Mouse (Mus musculus): Measurements from ENCODE around the gene Ubr1. TPM values are rescaled to one million over a fixed set of nuclear protein-coding genes. Genes with fewer than 3 reads are reported as not detected.

The Ubr1 gene
- polyA plus RNA-seq, 1 experiment from 2014 or later: 39.1 TPM

DNA sequence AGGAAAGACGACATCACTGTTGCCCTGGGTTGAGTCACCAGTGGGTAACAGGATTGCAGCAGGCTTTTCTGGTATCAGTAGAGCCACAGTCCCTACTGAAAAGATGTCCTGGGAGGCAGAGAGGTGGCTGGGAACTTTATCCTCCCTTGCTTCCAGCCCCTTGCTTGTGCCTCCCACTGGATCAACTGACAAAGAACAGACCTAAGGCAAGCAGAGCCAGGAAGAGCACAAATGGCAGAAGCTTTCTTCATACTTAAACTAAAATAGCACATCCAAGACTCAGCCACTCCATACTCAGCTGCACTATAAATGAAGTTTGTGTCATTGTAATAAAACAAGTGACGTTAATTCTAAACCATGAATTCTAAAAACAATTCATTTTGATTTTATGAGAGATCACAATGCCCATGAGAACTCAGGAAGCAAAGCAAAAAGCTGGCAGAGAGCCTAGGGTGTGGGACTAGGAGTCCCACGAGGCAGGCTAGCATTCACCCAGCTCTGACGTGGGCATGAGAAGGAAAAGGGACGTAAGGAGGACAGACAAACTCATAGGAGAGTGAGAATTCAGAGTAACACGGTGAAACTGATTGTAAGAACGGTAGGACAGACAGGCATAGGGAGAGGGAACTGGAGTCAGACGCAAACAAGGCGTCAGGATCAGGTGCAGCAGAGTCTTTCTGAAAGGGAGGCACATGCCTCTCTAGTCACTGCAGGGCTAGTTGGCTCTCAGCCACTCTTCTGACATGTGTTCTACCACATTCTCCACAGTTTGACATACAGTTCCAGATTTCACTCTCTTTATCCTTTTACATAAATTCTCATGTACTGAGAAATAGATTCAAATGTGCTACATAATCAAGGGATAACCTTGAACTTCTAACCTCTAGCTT, 98.8 kb downstream of the Ubr1 start:
- Histone ChIP-seq H3K36me3 (ENCODE audit: control insufficient read depth, insufficient read depth) (peaks cover 16% of the 10 kb centered on the region), H3K27ac (ENCODE audit: low read length) (no peak overlapping the region; the same call in 1 of the 2 replicates), H3K27me3 (replicated peaks; ENCODE audit: control insufficient read depth, insufficient read depth, low read length) (no peaks in the 10 kb centered on the region), H3K9ac (replicated peaks; ENCODE audit: low read depth, low read length) (no peak overlapping the region), H3K9me3 (ENCODE audit: control insufficient read depth, low read length) (no peaks in the 10 kb centered on the region), H3K4me3 (replicated peaks; ENCODE audit: low read length) (no peak overlapping the region), H3K4me2 (ENCODE audit: low read length) (no peak overlapping the region), H3K4me1 (replicated peaks; ENCODE audit: control insufficient read depth, insufficient read depth, low read length) (no peaks in the 10 kb centered on the region; the same call in 1 of the 2 replicates)
- ATAC-seq: no peak
- 54% methylated on average over 9 of the region's 9 CpGs for WGBS

DNA sequence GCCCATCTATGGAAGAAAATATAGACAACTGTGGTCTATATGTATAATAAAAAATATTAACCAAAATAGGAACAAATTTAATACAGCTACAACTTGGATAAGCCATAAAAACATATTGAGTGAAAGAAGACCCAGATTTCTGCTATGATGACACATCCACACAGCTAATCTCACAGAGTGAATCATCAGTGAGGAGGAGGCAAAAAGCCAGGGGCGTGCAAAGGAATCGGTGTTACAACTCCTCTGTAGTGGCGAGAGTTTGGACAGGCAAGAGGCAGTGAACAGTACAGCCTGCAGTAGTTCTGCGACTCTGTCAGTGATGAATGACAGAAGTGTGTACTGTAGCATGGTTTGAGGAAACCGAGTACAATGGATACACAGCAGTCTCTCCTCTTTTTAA, 103.2 kb downstream of the Ubr1 start:
- Histone ChIP-seq H3K4me1 (replicated peaks; ENCODE audit: control insufficient read depth, insufficient read depth, low read length) (no peaks in the 10 kb centered on the region; the same call in 1 of the 2 replicates), H3K36me3 (ENCODE audit: control insufficient read depth, insufficient read depth) (peaks cover 23% of the 10 kb centered on the region), H3K9me3 (ENCODE audit: control insufficient read depth, low read length) (no peaks in the 10 kb centered on the region), H3K4me2 (ENCODE audit: low read length) (no peak overlapping the region), H3K9ac (replicated peaks; ENCODE audit: low read depth, low read length) (no peak overlapping the region), H3K4me3 (replicated peaks; ENCODE audit: low read length) (no peak overlapping the region), H3K27me3 (replicated peaks; ENCODE audit: control insufficient read depth, insufficient read depth, low read length) (no peaks in the 10 kb centered on the region), H3K27ac (ENCODE audit: low read length) (no peak overlapping the region)
- WGBS: 87% methylated on average over 5 of the region's 5 CpGs
- ATAC-seq: no peak

DNA sequence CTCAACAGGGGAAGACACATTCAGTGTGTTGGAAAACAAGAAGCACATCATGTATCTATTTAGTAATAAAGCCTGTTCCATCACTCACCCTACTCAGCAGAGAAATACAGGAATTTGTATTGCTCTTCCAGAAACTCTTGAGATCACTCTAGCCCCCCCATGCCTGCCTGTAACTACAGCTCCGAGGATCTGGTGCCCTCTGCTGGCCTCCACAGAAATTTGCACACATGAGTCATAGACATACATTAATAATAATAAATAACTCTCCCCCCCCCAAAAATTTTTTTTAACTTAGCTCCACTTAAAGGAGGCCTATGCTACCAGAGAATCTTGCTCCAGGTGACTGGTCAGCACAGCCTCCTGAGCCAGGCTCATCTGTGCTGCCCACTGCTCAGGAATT, 104.0 kb downstream of the Ubr1 start:
- Histone ChIP-seq H3K9me3 (ENCODE audit: control insufficient read depth, low read length) (no peaks in the 10 kb centered on the region), H3K4me1 (replicated peaks; ENCODE audit: control insufficient read depth, insufficient read depth, low read length) (no peaks in the 10 kb centered on the region; the same call in 1 of the 2 replicates), H3K36me3 (ENCODE audit: control insufficient read depth, insufficient read depth) (peaks cover 25% of the 10 kb centered on the region), H3K9ac (replicated peaks; ENCODE audit: low read depth, low read length) (no peak overlapping the region), H3K4me2 (ENCODE audit: low read length) (no peak overlapping the region), H3K27me3 (replicated peaks; ENCODE audit: control insufficient read depth, insufficient read depth, low read length) (no peaks in the 10 kb centered on the region), H3K27ac (ENCODE audit: low read length) (no peak overlapping the region), H3K4me3 (replicated peaks; ENCODE audit: low read length) (no peak overlapping the region)
- no peak for ATAC-seq
- WGBS: 25% methylated on average over 1 of the region's 1 CpGs

DNA sequence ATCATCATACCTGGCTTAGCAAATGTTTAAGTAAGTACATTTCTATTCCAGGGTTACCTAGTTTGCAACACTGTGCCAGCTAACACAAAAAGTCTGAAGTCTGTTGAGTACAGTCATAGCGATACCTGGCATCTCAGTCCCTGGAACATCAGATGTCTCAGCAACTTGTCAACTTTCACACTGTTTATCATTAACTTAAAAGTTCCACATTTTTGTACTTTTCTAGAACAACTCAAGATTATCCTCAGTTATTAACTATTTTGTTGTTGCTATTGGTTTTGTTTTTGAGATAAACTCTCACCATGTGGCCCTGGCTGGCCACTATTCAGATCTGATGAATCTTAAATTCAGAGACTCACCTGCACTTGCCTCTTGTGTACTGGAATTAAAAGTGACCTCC, 107.1 kb downstream of the Ubr1 start:
- no peak for ATAC-seq
- Histone ChIP-seq H3K27me3 (replicated peaks; ENCODE audit: control insufficient read depth, insufficient read depth, low read length) (no peaks in the 10 kb centered on the region), H3K9me3 (ENCODE audit: control insufficient read depth, low read length) (no peaks in the 10 kb centered on the region), H3K4me1 (replicated peaks; ENCODE audit: control insufficient read depth, insufficient read depth, low read length) (no peaks in the 10 kb centered on the region), H3K4me3 (replicated peaks; ENCODE audit: low read length) (no peak overlapping the region), H3K9ac (replicated peaks; ENCODE audit: low read depth, low read length) (no peak overlapping the region), H3K4me2 (ENCODE audit: low read length) (no peak overlapping the region), H3K36me3 (ENCODE audit: control insufficient read depth, insufficient read depth) (peaks cover 33% of the 10 kb centered on the region), H3K27ac (ENCODE audit: low read length) (no peak overlapping the region)
- 97% methylated on average over 1 of the region's 1 CpGs for WGBS

DNA sequence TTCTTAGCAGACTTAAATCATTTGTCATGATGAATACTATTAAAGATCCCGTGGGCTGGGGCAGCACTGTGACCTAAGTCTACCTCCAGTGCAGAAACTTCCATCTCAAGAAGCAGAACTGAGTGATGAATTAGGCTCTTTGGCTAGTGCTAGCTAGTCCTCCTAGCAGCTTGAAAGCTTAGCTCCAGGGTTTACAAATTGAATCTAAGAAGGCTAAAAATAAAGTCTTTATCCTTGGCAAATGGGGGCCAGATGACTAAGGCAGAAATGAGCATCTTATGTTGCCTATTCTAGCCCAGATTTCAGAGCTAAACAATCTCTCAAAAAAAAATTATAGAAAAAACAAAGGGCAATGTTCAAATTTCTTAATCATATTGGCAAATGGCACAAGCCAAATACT, 109.8 kb downstream of the Ubr1 start:
- Histone ChIP-seq H3K27me3 (replicated peaks; ENCODE audit: control insufficient read depth, insufficient read depth, low read length) (no peaks in the 10 kb centered on the region), H3K4me2 (ENCODE audit: low read length) (no peak overlapping the region), H3K4me1 (replicated peaks; ENCODE audit: control insufficient read depth, insufficient read depth, low read length) (no peaks in the 10 kb centered on the region), H3K9ac (replicated peaks; ENCODE audit: low read depth, low read length) (no peak overlapping the region), H3K36me3 (ENCODE audit: control insufficient read depth, insufficient read depth) (peaks cover 28% of the 10 kb centered on the region), H3K4me3 (replicated peaks; ENCODE audit: low read length) (no peak overlapping the region), H3K9me3 (ENCODE audit: control insufficient read depth, low read length) (no peaks in the 10 kb centered on the region), H3K27ac (ENCODE audit: low read length) (no peak overlapping the region)
- ATAC-seq: no peak
- 88% methylated on average over 1 of the region's 1 CpGs for WGBS

DNA sequence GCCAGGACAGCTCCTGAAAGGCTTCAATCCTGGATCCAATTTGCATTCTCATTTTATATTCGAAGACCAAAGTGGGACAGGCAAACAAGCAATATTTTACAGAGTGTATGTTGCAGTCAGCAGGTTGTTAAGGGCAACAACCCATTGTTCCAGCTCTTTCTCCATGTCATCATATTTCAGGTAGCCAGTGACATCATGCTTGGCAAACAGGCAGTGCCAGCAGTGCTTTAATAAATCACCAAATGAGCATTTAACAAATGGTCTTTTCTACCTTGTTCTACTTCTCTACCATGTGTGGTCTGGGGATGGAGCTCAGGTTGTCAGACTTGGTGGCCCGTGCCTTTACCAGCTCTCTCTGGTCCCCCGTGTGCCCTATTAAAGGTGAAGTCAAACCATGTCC, 112.4 kb downstream of the Ubr1 start:
- H3K4me2 ChIP-seq (ENCODE audit: low read length): no peak overlapping the region
- no peak overlapping the region for H3K9ac ChIP-seq (replicated peaks; ENCODE audit: low read depth, low read length)
- H3K9me3 ChIP-seq (ENCODE audit: control insufficient read depth, low read length): no peaks in the 10 kb centered on the region
- no peak overlapping the region for H3K27ac ChIP-seq (ENCODE audit: low read length)
- no peaks in the 10 kb centered on the region for H3K27me3 ChIP-seq (replicated peaks; ENCODE audit: control insufficient read depth, insufficient read depth, low read length)
- H3K4me1 ChIP-seq (replicated peaks; ENCODE audit: control insufficient read depth, insufficient read depth, low read length): no peaks in the 10 kb centered on the region
- no peak for ATAC-seq
- H3K4me3 ChIP-seq (replicated peaks; ENCODE audit: low read length): no peak overlapping the region
- H3K36me3 ChIP-seq (ENCODE audit: control insufficient read depth, insufficient read depth): peaks cover 16% of the 10 kb centered on the region
- WGBS: 83% methylated on average over 3 of the region's 3 CpGs

DNA sequence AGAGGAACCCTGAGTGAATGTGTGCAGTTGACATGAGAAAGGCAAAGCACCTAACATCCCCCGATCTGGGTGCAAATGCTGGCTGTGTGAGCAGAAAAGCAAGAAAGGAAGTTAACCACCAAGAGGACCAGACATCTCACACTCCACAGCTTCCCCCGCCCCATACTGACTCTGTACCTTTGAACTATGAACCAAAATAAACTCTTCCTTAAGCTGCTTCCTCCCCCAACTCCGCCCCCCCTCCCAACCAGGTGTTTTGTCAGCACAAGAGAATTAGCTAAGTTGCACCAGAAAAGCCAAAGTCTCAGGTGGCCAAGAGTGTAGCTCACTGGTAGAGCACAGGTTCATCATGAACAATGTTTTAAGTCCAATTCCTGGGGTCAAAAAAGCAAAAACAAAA, 117.4 kb downstream of the Ubr1 start:
- ATAC-seq: no peak
- Histone ChIP-seq H3K27me3 (replicated peaks; ENCODE audit: control insufficient read depth, insufficient read depth, low read length) (no peaks in the 10 kb centered on the region), H3K4me2 (ENCODE audit: low read length) (no peak overlapping the region), H3K4me1 (replicated peaks; ENCODE audit: control insufficient read depth, insufficient read depth, low read length) (peaks cover 13% of the 10 kb centered on the region), H3K4me3 (replicated peaks; ENCODE audit: low read length) (no peak overlapping the region), H3K9me3 (ENCODE audit: control insufficient read depth, low read length) (no peaks in the 10 kb centered on the region), H3K27ac (ENCODE audit: low read length) (no peak overlapping the region), H3K9ac (replicated peaks; ENCODE audit: low read depth, low read length) (no peak overlapping the region), H3K36me3 (ENCODE audit: control insufficient read depth, insufficient read depth) (no peaks in the 10 kb centered on the region)
- 80% methylated on average over 3 of the region's 3 CpGs for WGBS

DNA sequence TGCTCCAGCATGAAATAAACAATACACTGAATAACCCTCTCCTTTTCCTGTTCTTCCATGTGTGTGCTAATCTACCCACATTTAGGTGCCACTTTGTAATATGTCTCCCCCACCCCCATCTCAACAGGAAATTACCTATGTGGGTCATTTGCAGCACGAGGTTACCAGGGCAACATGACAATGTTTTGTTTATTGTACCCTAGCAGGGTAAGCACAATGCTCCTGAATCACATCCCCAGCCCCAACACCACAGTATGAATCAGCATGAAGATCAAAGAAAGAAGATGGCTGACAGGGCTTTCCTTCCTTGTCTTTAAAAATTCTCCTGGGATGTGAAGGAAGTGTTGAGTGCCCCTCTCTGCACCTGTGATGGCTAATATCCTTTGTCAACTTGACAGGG, 117.9 kb downstream of the Ubr1 start:
- Histone ChIP-seq H3K27ac (ENCODE audit: low read length) (no peak overlapping the region), H3K4me2 (ENCODE audit: low read length) (no peak overlapping the region), H3K9me3 (ENCODE audit: control insufficient read depth, low read length) (no peaks in the 10 kb centered on the region), H3K27me3 (replicated peaks; ENCODE audit: control insufficient read depth, insufficient read depth, low read length) (no peaks in the 10 kb centered on the region), H3K36me3 (ENCODE audit: control insufficient read depth, insufficient read depth) (no peaks in the 10 kb centered on the region), H3K4me3 (replicated peaks; ENCODE audit: low read length) (no peak overlapping the region), H3K4me1 (replicated peaks; ENCODE audit: control insufficient read depth, insufficient read depth, low read length) (peaks cover 17% of the 10 kb centered on the region), H3K9ac (replicated peaks; ENCODE audit: low read depth, low read length) (no peak overlapping the region)
- no peak for ATAC-seq
- 25% methylated on average over 1 of the region's 1 CpGs for WGBS

DNA sequence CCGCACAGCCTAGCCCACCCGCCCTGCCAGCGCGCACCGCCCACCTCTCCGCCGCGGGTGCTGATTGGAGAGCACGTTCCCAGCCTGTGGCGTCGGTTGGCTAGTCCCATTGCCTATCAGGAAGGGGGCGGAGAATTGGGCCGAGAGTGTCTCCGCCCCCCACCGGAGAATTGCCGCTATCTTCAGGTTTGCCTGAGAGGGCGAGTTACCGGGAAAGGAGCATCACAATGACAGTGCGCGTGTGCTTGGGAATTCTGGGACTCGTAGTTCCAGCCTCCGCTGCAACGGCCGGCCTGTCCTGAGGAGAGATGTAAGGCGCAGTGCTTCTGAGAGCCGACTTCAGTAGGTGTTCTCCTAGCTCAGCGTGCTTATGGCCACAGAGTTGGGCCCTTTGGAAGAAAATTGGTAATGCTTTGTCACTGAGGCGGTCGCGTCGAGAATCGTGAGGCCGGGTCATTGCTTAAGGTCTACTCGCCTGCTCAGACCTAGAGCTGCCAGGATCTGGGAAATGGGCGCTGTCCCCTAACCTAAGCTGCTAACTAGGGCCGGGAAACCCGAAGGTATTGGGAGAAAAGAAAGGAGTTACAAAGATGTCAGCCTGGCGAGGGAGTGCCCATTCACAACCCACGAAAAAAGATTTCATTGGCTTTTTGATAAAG, 120.0 kb downstream of the Ubr1 start, which contains the start of gene Ttbk2:
Gene Ttbk2 (minus strand): TSS at position 181 of the 659 bp plus-strand sequence.
- under 1% methylated on average over 39 of the region's 39 CpGs for WGBS
- peak; percentile 100 for ATAC-seq
- peak within 1 kb of the TSS; percentile 57 for H3K4me2 ChIP-seq (ENCODE audit: low read length)
- no peaks in the 10 kb centered on the region for H3K27me3 ChIP-seq (replicated peaks; ENCODE audit: control insufficient read depth, insufficient read depth, low read length)
- peak within 1 kb of the TSS; percentile 79 for H3K27ac ChIP-seq (ENCODE audit: low read length)
- H3K4me1 ChIP-seq (replicated peaks; ENCODE audit: control insufficient read depth, insufficient read depth, low read length): peaks cover 18% of the 10 kb centered on the region
- H3K9ac ChIP-seq (replicated peaks; ENCODE audit: low read depth, low read length): peak within 1 kb of the TSS; percentile 90
- no peaks in the 10 kb centered on the region for H3K36me3 ChIP-seq (ENCODE audit: control insufficient read depth, insufficient read depth)
- H3K9me3 ChIP-seq (ENCODE audit: control insufficient read depth, low read length): no peaks in the 10 kb centered on the region
- H3K4me3 ChIP-seq (replicated peaks; ENCODE audit: low read length): peak within 1 kb of the TSS; percentile 99

Data from forebrain, embryonic 16.5 days (tissue).